In genomic region chr12:113157002-113157401, GRCm38 (mm10) we compare ENCODE assay signal across 8 mouse cellular contexts. TPM values are rescaled to one million over a fixed set of nuclear protein-coding genes. Genes with fewer than 3 reads are reported as not detected.
DNase-seq lines count a peak whose midpoint lies in the region; ATAC-seq lines count a peak whose summit lies in the region.

No protein-coding gene starts in this region.

- no peaks in the 10 kb centered on the region for H3K27me3 ChIP-seq in lung, embryonic 15.5 days
- H3K27me3 ChIP-seq in embryonic facial prominence, embryonic 15.5 days: 0 out of 2 replicates have a peak, but pooled peaks cover 2% of the 10 kb centered on the region
- H3K27me3 ChIP-seq in intestine, embryonic 16.5 days (replicated peaks; ENCODE audit: control insufficient read depth, insufficient read depth, low read length): no peaks in the 10 kb centered on the region
- peaks cover 9% of the 10 kb centered on the region for H3K27me3 ChIP-seq in neural tube, embryonic 15.5 days (replicated peaks)

- no peak for ATAC-seq in lung, embryonic 15.5 days (ENCODE audit: borderline replicate concordance, extremely low read depth, low FRiP score, low TSS enrichment)
- no peak for ATAC-seq in embryonic facial prominence, embryonic 15.5 days (ENCODE audit: insufficient number of reproducible peaks, low FRiP score, low TSS enrichment, low read depth)
- no peak for ATAC-seq in intestine, embryonic 16.5 days
- ATAC-seq in neural tube, embryonic 15.5 days (ENCODE audit: low FRiP score): no peak

- H3K4me3 ChIP-seq in lung, embryonic 15.5 days: peak overlapping the region; percentile 62
- peak overlapping the region; percentile 74 for H3K4me3 ChIP-seq in embryonic facial prominence, embryonic 15.5 days (replicated peaks)
- peak overlapping the region; percentile 76 for H3K4me3 ChIP-seq in intestine, embryonic 16.5 days (ENCODE audit: low read length)
- peak overlapping the region; percentile 63 for H3K4me3 ChIP-seq in neural tube, embryonic 15.5 days (replicated peaks)

- H3K4me1 ChIP-seq in lung, embryonic 15.5 days: peaks cover 32% of the 10 kb centered on the region
- peaks cover 37% of the 10 kb centered on the region for H3K4me1 ChIP-seq in embryonic facial prominence, embryonic 15.5 days
- peaks cover 16% of the 10 kb centered on the region for H3K4me1 ChIP-seq in intestine, embryonic 16.5 days (ENCODE audit: control insufficient read depth, insufficient read depth, low read length)
- H3K4me1 ChIP-seq in neural tube, embryonic 15.5 days: peaks cover 26% of the 10 kb centered on the region

- WGBS in lung, embryonic 15.5 days: 21% methylated on average over 8 of the region's 8 CpGs
- WGBS in embryonic facial prominence, embryonic 15.5 days: 30% methylated on average over 8 of the region's 8 CpGs
- 25% methylated on average over 8 of the region's 8 CpGs for WGBS in intestine, embryonic 16.5 days
- WGBS in neural tube, embryonic 15.5 days: 28% methylated on average over 8 of the region's 8 CpGs

- peak overlapping the region; percentile 81 for H3K27ac ChIP-seq in lung, embryonic 15.5 days
- peak overlapping the region; percentile 69; the same call in 1 of the 2 replicates for H3K27ac ChIP-seq in embryonic facial prominence, embryonic 15.5 days (replicated peaks)
- H3K27ac ChIP-seq in intestine, embryonic 16.5 days (ENCODE audit: low read length): no peak overlapping the region
- H3K27ac ChIP-seq in neural tube, embryonic 15.5 days (replicated peaks): no peak overlapping the region

- no peaks in the 10 kb centered on the region for H3K9me3 ChIP-seq in lung, embryonic 15.5 days
- no peaks in the 10 kb centered on the region for H3K9me3 ChIP-seq in embryonic facial prominence, embryonic 15.5 days (replicated peaks)
- H3K9me3 ChIP-seq in intestine, embryonic 16.5 days (ENCODE audit: control insufficient read depth, low read length): no peaks in the 10 kb centered on the region
- H3K9me3 ChIP-seq in neural tube, embryonic 15.5 days (replicated peaks): no peaks in the 10 kb centered on the region

- H3K36me3 ChIP-seq in lung, embryonic 15.5 days: peaks cover 4% of the 10 kb centered on the region; the same call in 1 of the 2 replicates
- H3K36me3 ChIP-seq in embryonic facial prominence, embryonic 15.5 days: no peaks in the 10 kb centered on the region
- no peaks in the 10 kb centered on the region for H3K36me3 ChIP-seq in intestine, embryonic 16.5 days (ENCODE audit: control insufficient read depth, insufficient read depth, low read length)
- no peaks in the 10 kb centered on the region for H3K36me3 ChIP-seq in neural tube, embryonic 15.5 days

- H3K4me2 ChIP-seq in lung, embryonic 15.5 days: peak overlapping the region; percentile 74
- H3K4me2 ChIP-seq in embryonic facial prominence, embryonic 15.5 days (replicated peaks): peak overlapping the region; percentile 89
- peak overlapping the region; percentile 88 for H3K4me2 ChIP-seq in intestine, embryonic 16.5 days (ENCODE audit: low read depth, low read length)
- peak overlapping the region; percentile 97 for H3K4me2 ChIP-seq in neural tube, embryonic 15.5 days

- peak overlapping the region; percentile 62 for H3K9ac ChIP-seq in lung, embryonic 15.5 days
- H3K9ac ChIP-seq in embryonic facial prominence, embryonic 15.5 days: peak overlapping the region; percentile 18; the same call in 1 of the 2 replicates
- peak overlapping the region; percentile 74 for H3K9ac ChIP-seq in intestine, embryonic 16.5 days (ENCODE audit: low read depth, low read length)
- H3K9ac ChIP-seq in neural tube, embryonic 15.5 days (replicated peaks): peak overlapping the region; percentile 49

- no peak for DNase-seq in lung, postnatal 10 days
- DNase-seq in lung, postnatal 4 days: no peak
- DNase-seq in gastrocnemius, adult 18-20 months (ENCODE audit: low spot score): no peak
- DNase-seq in gastrocnemius, postnatal 10 days: no peak

RNA-seq across cellular contexts. Expression of gene Tedc1, which starts 0.8 kb away (rescaled TPM):
- 38.4 and 38.6 TPM in 2 replicates for polyA plus RNA-seq in lung, embryonic 15.5 days (2015; fragmentation: Nextera tagmentation; extraction: Ambion mirVana)
- polyA plus RNA-seq in embryonic facial prominence, embryonic 15.5 days (2015; fragmentation: Nextera tagmentation; extraction: Ambion mirVana): 29.6 and 36.8 TPM in 2 replicates
- 21.4 and 22.7 TPM in 2 replicates for polyA plus RNA-seq in intestine, embryonic 16.5 days (2015; fragmentation: Nextera tagmentation; extraction: Ambion mirVana)
- polyA plus RNA-seq in neural tube, embryonic 15.5 days (2015; fragmentation: Nextera tagmentation; extraction: Ambion mirVana): 19.6 and 36.6 TPM in 2 replicates
- not detected for total RNA-seq in gastrocnemius, adult 18-20 months (2021)
- total RNA-seq in gastrocnemius, postnatal 10 days (2021): 1 to 10 TPM; 2.0 to 2.5 TPM

RNA-seq across cellular contexts. Expression of gene Crip1, which starts 10.9 kb away (rescaled TPM):
- polyA plus RNA-seq in lung, embryonic 15.5 days (2015; fragmentation: Nextera tagmentation; extraction: Ambion mirVana): 414 and 454 TPM in 2 replicates
- 436 and 462 TPM in 2 replicates for polyA plus RNA-seq in embryonic facial prominence, embryonic 15.5 days (2015; fragmentation: Nextera tagmentation; extraction: Ambion mirVana)
- 489 and 523 TPM in 2 replicates for polyA plus RNA-seq in intestine, embryonic 16.5 days (2015; fragmentation: Nextera tagmentation; extraction: Ambion mirVana)
- 53.4 and 404 TPM in 2 replicates for polyA plus RNA-seq in neural tube, embryonic 15.5 days (2015; fragmentation: Nextera tagmentation; extraction: Ambion mirVana)
- total RNA-seq in gastrocnemius, adult 18-20 months (2021): 100 to 1,000 TPM in 1 of 2 experiments, 10 to 100 TPM in 1; 65.3 to 100 TPM
- 100 to 1,000 TPM; 143 to 189 TPM for total RNA-seq in gastrocnemius, postnatal 10 days (2021)

RNA-seq across cellular contexts. Expression of gene Crip2, which starts 17.0 kb away (rescaled TPM):
- 436 and 471 TPM in 2 replicates for polyA plus RNA-seq in lung, embryonic 15.5 days (2015; fragmentation: Nextera tagmentation; extraction: Ambion mirVana)
- polyA plus RNA-seq in embryonic facial prominence, embryonic 15.5 days (2015; fragmentation: Nextera tagmentation; extraction: Ambion mirVana): 150 and 162 TPM in 2 replicates
- 124 and 130 TPM in 2 replicates for polyA plus RNA-seq in intestine, embryonic 16.5 days (2015; fragmentation: Nextera tagmentation; extraction: Ambion mirVana)
- polyA plus RNA-seq in neural tube, embryonic 15.5 days (2015; fragmentation: Nextera tagmentation; extraction: Ambion mirVana): 259 and 289 TPM in 2 replicates
- total RNA-seq in gastrocnemius, adult 18-20 months (2021): 10 to 100 TPM; 28.2 to 43.8 TPM
- total RNA-seq in gastrocnemius, postnatal 10 days (2021): 100 to 1,000 TPM in 1 of 2 experiments, 10 to 100 TPM in 1; 94.0 to 102 TPM

RNA-seq across cellular contexts. Expression of gene Tmem121, which starts 28.7 kb away (rescaled TPM):
- polyA plus RNA-seq in lung, embryonic 15.5 days (2015; fragmentation: Nextera tagmentation; extraction: Ambion mirVana): 8.2 and 9.0 TPM in 2 replicates
- polyA plus RNA-seq in embryonic facial prominence, embryonic 15.5 days (2015; fragmentation: Nextera tagmentation; extraction: Ambion mirVana): 17.0 and 17.5 TPM in 2 replicates
- 5.6 and 5.8 TPM in 2 replicates for polyA plus RNA-seq in intestine, embryonic 16.5 days (2015; fragmentation: Nextera tagmentation; extraction: Ambion mirVana)
- 47.2 and 52.2 TPM in 2 replicates for polyA plus RNA-seq in neural tube, embryonic 15.5 days (2015; fragmentation: Nextera tagmentation; extraction: Ambion mirVana)
- total RNA-seq in gastrocnemius, adult 18-20 months (2021): under 1 TPM in 1 of 2 experiments, not detected in 1; 0.14 TPM
- total RNA-seq in gastrocnemius, postnatal 10 days (2021): 1 to 10 TPM in 1 of 2 experiments, under 1 TPM in 1; 0.85 to 1.5 TPM

RNA-seq across cellular contexts. Expression of gene Mta1, which starts 58.9 kb away (rescaled TPM):
- polyA plus RNA-seq in lung, embryonic 15.5 days (2015; fragmentation: Nextera tagmentation; extraction: Ambion mirVana): 13.5 and 14.7 TPM in 2 replicates
- polyA plus RNA-seq in embryonic facial prominence, embryonic 15.5 days (2015; fragmentation: Nextera tagmentation; extraction: Ambion mirVana): 14.7 and 15.6 TPM in 2 replicates
- polyA plus RNA-seq in intestine, embryonic 16.5 days (2015; fragmentation: Nextera tagmentation; extraction: Ambion mirVana): 8.0 TPM in 2 replicates
- 14.3 and 15.0 TPM in 2 replicates for polyA plus RNA-seq in neural tube, embryonic 15.5 days (2015; fragmentation: Nextera tagmentation; extraction: Ambion mirVana)
- total RNA-seq in gastrocnemius, adult 18-20 months (2021): 10 to 100 TPM; 38.0 to 41.7 TPM
- total RNA-seq in gastrocnemius, postnatal 10 days (2021): 10 to 100 TPM; 46.0 to 52.0 TPM

Comparison
In these comparisons a context has a peak if more than half of its experiments do, and no peak if none do; other contexts are left out.
1. H3K27ac ChIP-seq: peak in lung, embryonic 15.5 days (single experiment) and embryonic facial prominence, embryonic 15.5 days (single experiment); none in intestine, embryonic 16.5 days (single experiment) and neural tube, embryonic 15.5 days (single experiment).
2. H3K9ac ChIP-seq: peak in every context shown above with its lines; median percentile 74 in intestine, embryonic 16.5 days; 62 in lung, embryonic 15.5 days; 49 in neural tube, embryonic 15.5 days; 18 in embryonic facial prominence, embryonic 15.5 days.
3. Peak in every context shown above with its lines, with median percentiles within 50 percentile points of each other: H3K4me2 ChIP-seq and H3K4me3 ChIP-seq.